ENCODE assay signal across 27 mouse cellular contexts in the genomic region with DNA sequence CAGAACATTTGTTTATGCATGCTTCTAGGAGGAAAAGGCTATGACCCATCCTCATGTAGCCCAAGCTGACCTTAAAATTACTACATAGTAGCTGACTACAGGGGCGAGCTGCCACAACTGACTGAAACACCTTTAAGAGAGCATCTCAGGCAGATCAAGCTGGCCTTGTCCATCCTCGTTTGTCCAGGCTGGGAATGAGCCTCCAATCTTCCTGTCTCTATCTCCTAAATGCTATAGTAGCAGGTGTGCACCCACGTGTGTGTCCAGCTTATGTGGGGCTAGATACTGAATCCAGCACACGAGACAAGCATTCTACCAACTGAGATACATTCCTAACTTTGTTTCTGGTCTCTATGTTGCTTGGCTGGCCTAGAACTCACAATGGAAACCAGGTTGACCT. TPM values are rescaled to one million over a fixed set of nuclear protein-coding genes. Genes with fewer than 3 reads are reported as not detected.
DNase-seq lines count a peak whose midpoint lies in the region; ATAC-seq lines count a peak whose summit lies in the region.
"Had no signal": no experiment of that assay in that cellular context is flagged by ENCODE, and none has a peak within 500 bp of the region (broad histone marks: within the 10 kb centered on the region; RNA-seq: fewer than 3 reads in every experiment).

No protein-coding gene starts in this region.

- H3K9me3 ChIP-seq in heart, embryonic 12.5 days (replicated peaks), result no peaks in the 10 kb centered on the region
- no peaks in the 10 kb centered on the region for H3K9me3 ChIP-seq in liver, embryonic 11.5 days (ENCODE audit: control insufficient read depth, low read length)
- no peaks in the 10 kb centered on the region for H3K9me3 ChIP-seq in liver, embryonic 16.5 days (replicated peaks; ENCODE audit: control insufficient read depth, low read length)
- H3K9me3 ChIP-seq: hindbrain, embryonic 12.5 days; neural tube, embryonic 15.5 days had no signal

- ATAC-seq in heart, embryonic 12.5 days (ENCODE audit: insufficient number of reproducible peaks, low FRiP score), result no peak
- 0 out of 2 replicates have a peak, but pooled peaks have one; percentile 0 for ATAC-seq in erythroblast, adult 5-6 weeks (replicated peaks; ENCODE audit: low FRiP score, poor library complexity, severe bottlenecking)
- no peak for ATAC-seq in liver, embryonic 11.5 days (replicated peaks; ENCODE audit: low FRiP score)
- ATAC-seq in liver, embryonic 16.5 days (ENCODE audit: low read depth), result no peak
- no peak for ATAC-seq in monocyte, adult 5-6 weeks (replicated peaks; ENCODE audit: insufficient number of reproducible peaks, low FRiP score, low TSS enrichment, poor library complexity, severe bottlenecking)
- ATAC-seq: CD4-positive, CD25-positive, alpha-beta regulatory T cell, adult 4 months; forebrain, embryonic 16.5 days; intestine, postnatal 0 days had no signal

- no peak overlapping the region for H3K4me3 ChIP-seq in heart, embryonic 12.5 days
- H3K4me3 ChIP-seq in liver, embryonic 11.5 days (ENCODE audit: low read depth, low read length), result peak overlapping the region; percentile 60
- H3K4me3 ChIP-seq in liver, embryonic 16.5 days (ENCODE audit: low read depth, low read length), result peak overlapping the region; percentile 74
- H3K4me3 ChIP-seq: gastrocnemius, adult 2 months; hindbrain, embryonic 12.5 days; neural tube, embryonic 15.5 days had no signal

- H3K4me1 ChIP-seq in heart, embryonic 12.5 days (replicated peaks), result peaks cover 18% of the 10 kb centered on the region
- peaks cover 24% of the 10 kb centered on the region for H3K4me1 ChIP-seq in liver, embryonic 11.5 days (replicated peaks; ENCODE audit: control insufficient read depth, insufficient read depth, low read length)
- peaks cover 34% of the 10 kb centered on the region for H3K4me1 ChIP-seq in liver, embryonic 16.5 days (ENCODE audit: control insufficient read depth, low read depth, low read length)

- H3K27me3 ChIP-seq in heart, embryonic 12.5 days (replicated peaks), result no peaks in the 10 kb centered on the region
- H3K27me3 ChIP-seq in liver, embryonic 11.5 days (replicated peaks; ENCODE audit: control insufficient read depth, insufficient read depth, low read length), result no peaks in the 10 kb centered on the region
- no peaks in the 10 kb centered on the region for H3K27me3 ChIP-seq in liver, embryonic 16.5 days (ENCODE audit: control insufficient read depth, insufficient read depth, low read depth, low read length)
- H3K27me3 ChIP-seq: hindbrain, embryonic 12.5 days; neural tube, embryonic 15.5 days had no signal

- H3K9ac ChIP-seq in heart, embryonic 12.5 days, result no peak overlapping the region
- peak overlapping the region; percentile 81 for H3K9ac ChIP-seq in liver, embryonic 11.5 days (ENCODE audit: low read depth, low read length)
- peak overlapping the region; percentile 94 for H3K9ac ChIP-seq in liver, embryonic 16.5 days (ENCODE audit: low read depth, low read length)
- H3K9ac ChIP-seq: hindbrain, embryonic 12.5 days; neural tube, embryonic 15.5 days had no signal

- H3K36me3 ChIP-seq in heart, embryonic 12.5 days, result peaks cover 64% of the 10 kb centered on the region
- peaks cover 17% of the 10 kb centered on the region for H3K36me3 ChIP-seq in liver, embryonic 11.5 days (ENCODE audit: control insufficient read depth, insufficient read depth, low read length)
- H3K36me3 ChIP-seq in liver, embryonic 16.5 days (ENCODE audit: control insufficient read depth, insufficient read depth), result peaks cover 26% of the 10 kb centered on the region

- no peak for DNase-seq in heart, adult 8-10 months (ENCODE audit: low spot score)
- no peak for DNase-seq in liver, embryonic 11.5 days (ENCODE audit: low spot score)
- DNase-seq in cerebellum, adult 11 months, result no peak
- DNase-seq: adrenal gland, postnatal 25 days; cerebellum, adult 2 months; cerebellum, postnatal 14 days; gastrocnemius, adult 2 months; gastrocnemius, postnatal 36 days; heart, postnatal 14 days; kidney, adult 9 months; kidney, postnatal 10 days; midbrain, embryonic 14.5 days; retina, postnatal 1 day; right cerebral cortex, postnatal 14 days; thymus, adult 18-20 months; thymus, postnatal 36 days had no signal

- H3K4me2 ChIP-seq in heart, embryonic 12.5 days, result peak overlapping the region; percentile 16
- peak overlapping the region; percentile 76 for H3K4me2 ChIP-seq in liver, embryonic 11.5 days
- peak overlapping the region; percentile 79 for H3K4me2 ChIP-seq in liver, embryonic 16.5 days (ENCODE audit: low read depth, low read length)
- H3K4me2 ChIP-seq: hindbrain, embryonic 12.5 days; neural tube, embryonic 15.5 days had no signal

- H3K27ac ChIP-seq in heart, embryonic 12.5 days (ENCODE audit: poor library complexity, severe bottlenecking), result no peak overlapping the region
- peak overlapping the region; percentile 99 for H3K27ac ChIP-seq in liver, embryonic 11.5 days (ENCODE audit: low read depth, low read length)
- peak overlapping the region; percentile 100 for H3K27ac ChIP-seq in liver, embryonic 16.5 days (ENCODE audit: low read length)
- H3K27ac ChIP-seq: gastrocnemius, adult 2 months; hindbrain, embryonic 12.5 days; macrophage; neural tube, embryonic 15.5 days; stomach, postnatal 0 days had no signal

- whole genome bisulfite sequencing in heart, embryonic 12.5 days, result 86% methylated on average over 4 of the region's 4 CpGs
- WGBS in liver, embryonic 11.5 days, result 71% methylated on average over 4 of the region's 4 CpGs
- WGBS in liver, embryonic 16.5 days (ENCODE audit: insufficient replicate concordance), result 43% methylated on average over 4 of the region's 4 CpGs

RNA-seq across cellular contexts. Expression of a gene that starts 5.5 kb away (rescaled TPM):
- polyA plus RNA-seq in heart, embryonic 12.5 days (2016; fragmentation: Nextera tagmentation; extraction: Ambion mirVana), result 22.6 and 23.7 TPM in 2 replicates
- 10 to 100 TPM; 25.9 to 31.5 (median 28.5) TPM for total RNA-seq in heart, adult 8-10 months (2022)
- total RNA-seq in erythroblast, adult 5-6 weeks (2015; ENCODE audit: low replicate concordance), result 3.7 and 7.7 TPM in 2 replicates
- 3.9 and 7.0 TPM in 2 replicates for total RNA-seq in erythroblast, adult 5-6 weeks (2017; ENCODE audit: low replicate concordance)
- 39.0 and 40.8 TPM in 2 replicates for polyA plus RNA-seq in liver, embryonic 11.5 days (2014; fragmentation: Nextera tagmentation; extraction: Ambion mirVana)
- polyA plus RNA-seq in liver, embryonic 16.5 days (2015; fragmentation: Nextera tagmentation; extraction: Ambion mirVana), result 12.4 and 12.7 TPM in 2 replicates
- total RNA-seq in monocyte, adult 5-6 weeks (2017), result 7.1 to 17.9 TPM (median 16.5 TPM) in 3 replicates

RNA-seq across cellular contexts. Expression of a gene that starts 19.8 kb away (rescaled TPM):
- 22.6 and 23.3 TPM in 2 replicates for polyA plus RNA-seq in heart, embryonic 12.5 days (2016; fragmentation: Nextera tagmentation; extraction: Ambion mirVana)
- total RNA-seq in heart, adult 8-10 months (2022), result 10 to 100 TPM; 10.1 to 14.1 (median 12.5) TPM
- total RNA-seq in erythroblast, adult 5-6 weeks (2015; ENCODE audit: low replicate concordance), result 10.2 and 14.8 TPM in 2 replicates
- total RNA-seq in erythroblast, adult 5-6 weeks (2017; ENCODE audit: low replicate concordance), result 1.4 and 3.7 TPM in 2 replicates
- polyA plus RNA-seq in liver, embryonic 11.5 days (2014; fragmentation: Nextera tagmentation; extraction: Ambion mirVana), result 13.9 and 17.3 TPM in 2 replicates
- 3.4 and 4.9 TPM in 2 replicates for polyA plus RNA-seq in liver, embryonic 16.5 days (2015; fragmentation: Nextera tagmentation; extraction: Ambion mirVana)
- total RNA-seq in monocyte, adult 5-6 weeks (2017), result 3.6 to 7.9 TPM (median 4.4 TPM) in 3 replicates

RNA-seq across cellular contexts. Expression of a gene that starts 36.9 kb away (rescaled TPM):
- 71.7 and 73.4 TPM in 2 replicates for polyA plus RNA-seq in heart, embryonic 12.5 days (2016; fragmentation: Nextera tagmentation; extraction: Ambion mirVana)
- 10 to 100 TPM; 53.5 to 62.6 (median 56.4) TPM for total RNA-seq in heart, adult 8-10 months (2022)
- 14.2 and 31.5 TPM in 2 replicates for total RNA-seq in erythroblast, adult 5-6 weeks (2015; ENCODE audit: low replicate concordance)
- 22.5 and 24.7 TPM in 2 replicates for total RNA-seq in erythroblast, adult 5-6 weeks (2017; ENCODE audit: low replicate concordance)
- 44.8 TPM in 2 replicates for polyA plus RNA-seq in liver, embryonic 11.5 days (2014; fragmentation: Nextera tagmentation; extraction: Ambion mirVana)
- 24.5 and 25.1 TPM in 2 replicates for polyA plus RNA-seq in liver, embryonic 16.5 days (2015; fragmentation: Nextera tagmentation; extraction: Ambion mirVana)
- total RNA-seq in monocyte, adult 5-6 weeks (2017), result 18.5 to 34.4 TPM (median 28.9 TPM) in 3 replicates

RNA-seq across cellular contexts. Expression of a gene that starts 42.6 kb away (rescaled TPM):
- polyA plus RNA-seq in heart, embryonic 12.5 days (2016; fragmentation: Nextera tagmentation; extraction: Ambion mirVana), result 15.3 and 15.8 TPM in 2 replicates
- 1 to 10 TPM; 2.8 to 5.1 (median 4.2) TPM for total RNA-seq in heart, adult 8-10 months (2022)
- 3.1 and 6.0 TPM in 2 replicates for total RNA-seq in erythroblast, adult 5-6 weeks (2015; ENCODE audit: low replicate concordance)
- 1.5 and 3.6 TPM in 2 replicates for total RNA-seq in erythroblast, adult 5-6 weeks (2017; ENCODE audit: low replicate concordance)
- polyA plus RNA-seq in liver, embryonic 11.5 days (2014; fragmentation: Nextera tagmentation; extraction: Ambion mirVana), result 23.8 and 24.9 TPM in 2 replicates
- polyA plus RNA-seq in liver, embryonic 16.5 days (2015; fragmentation: Nextera tagmentation; extraction: Ambion mirVana), result 10.8 and 11.3 TPM in 2 replicates
- 0.39 to 0.86 TPM in 2 of 3 replicates, not detected in the other for total RNA-seq in monocyte, adult 5-6 weeks (2017)

Comparison
In these comparisons a context has a peak if more than half of its experiments do, and no peak if none do; other contexts are left out.
1. H3K4me2 ChIP-seq: peak in every context shown above with its lines; median percentile 79 in liver, embryonic 16.5 days; 76 in liver, embryonic 11.5 days; 16 in heart, embryonic 12.5 days.